Mouse (Mus musculus): Measurements from ENCODE around the gene Nr4a1.

- TF ChIP-seq CTCF (IDR thresholded peaks at IDR 0.05; ENCODE audit: control insufficient read depth, insufficient read depth, insufficient replicate concordance, low read depth, low read length) (no peak), POLR2A (IDR thresholded peaks at IDR 0.05; ENCODE audit: control insufficient read depth, low read depth, low read length) (no peak)
Measured at GRCm38 (mm10) chr15:101320618-101321041, 66.6 kb downstream of the Nr4a1 start.

Data from testis, adult 2 months (tissue).